Mouse (Mus musculus) heart, postnatal 0 days (tissue): ENCODE data around the gene Pttg1. TPM values are rescaled to one million over a fixed set of nuclear protein-coding genes. Genes with fewer than 3 reads are reported as not detected.

ENCODE experiments used
- ATAC-seq: fragments of 200-750 bp; cut with Nextera tagmentation; 2 replicates; pipeline ENCODE4 v1.8.0; 2017; ENCODE audit warnings: low read depth, moderate number of reproducible peaks, moderate library complexity; ENCODE audit not compliant: insufficient read depth
- DNase-seq: peaks from one replicate; pipeline ENCODE4 v3.0.0-alpha.2; 2016; ENCODE audit warnings: low spot score
- H3K27ac ChIP-seq: fragments of 300-500 bp; sonication (generic); 2 replicates; pipeline ENCODE4 v1.5.1; 2014; ENCODE audit warnings: low read depth, mild to moderate bottlenecking
- H3K27me3 ChIP-seq: fragments of 300-500 bp; sonication (generic); 2 replicates; pipeline ENCODE4 v1.6.1; 2014; ENCODE audit warnings: low read length, mixed read lengths; ENCODE audit not compliant: control insufficient read depth, insufficient read depth
- H3K36me3 ChIP-seq: fragments of 300-500 bp; sonication (generic); replicated peaks from 2 replicates; pipeline ENCODE4 v1.6.1; 2014; ENCODE audit warnings: low read length, mixed read lengths; ENCODE audit not compliant: control insufficient read depth, insufficient read depth
- H3K4me1 ChIP-seq: fragments of 300-500 bp; sonication (generic); 2 replicates; pipeline ENCODE4 v1.6.1; 2014; ENCODE audit warnings: antibody characterized with exemption; ENCODE audit not compliant: control insufficient read depth, insufficient read depth
- H3K4me2 ChIP-seq: fragments of 300-500 bp; sonication (generic); 2 replicates; pipeline ENCODE4 v1.6.1; 2014; ENCODE audit warnings: low read depth, mild to moderate bottlenecking, low read length, moderate library complexity
- H3K4me3 ChIP-seq: fragments of 300-500 bp; sonication (generic); 2 replicates; pipeline ENCODE4 v1.5.1; 2014; ENCODE audit warnings: low read depth, low read length
- H3K9ac ChIP-seq: fragments of 300-500 bp; sonication (generic); replicated peaks from 2 replicates; pipeline ENCODE4 v1.6.1; 2014; ENCODE audit warnings: low read depth, low read length, mixed read lengths
- H3K9me3 ChIP-seq: fragments of 300-500 bp; sonication (generic); replicated peaks from 2 replicates; pipeline ENCODE4 v1.6.1; 2016; ENCODE audit warnings: low read length; ENCODE audit not compliant: control insufficient read depth
- CTCF ChIP-seq: IDR thresholded peaks from 2 replicates; pipeline ENCODE4 v1.5.1; 2016; ENCODE audit warnings: antibody characterized with exemption, control low read depth, low read depth
- EP300 ChIP-seq: IDR thresholded peaks from 2 replicates; pipeline ENCODE4 v1.6.1; 2016; ENCODE audit warnings: antibody characterized with exemption, low read depth
- WGBS: fragments of 180-500 bp; shearing (Covaris S2); extraction: QIAGEN DNeasy Blood & Tissue Kit; methylation state at CpG from one replicate; pipeline ENCODE4 v1.1.7; 2014; 5-methylcytosine and 5-hydroxymethylcytosine counted together
- polyA plus RNA-seq: library from polyadenylated mRNA; unstranded; fragments of >200 nt; fragmentation: Nextera tagmentation; extraction: Ambion mirVana; gene quantifications from 2 replicates; pipeline ENCODE4 v1.2.1, GENCODE M21; 2015
- total RNA-seq: library from RNA; depleted of rRNA; stranded (reverse); fragments of >200 nt; gene quantifications from 2 replicates; pipeline ENCODE4 v1.2.3, GENCODE M21; 2014; ENCODE audit warnings: low replicate concordance

Gene Pttg1
- total and polyA plus RNA-seq, 2 experiments from 2014 or later = 78.1 to 190 TPM

DNA sequence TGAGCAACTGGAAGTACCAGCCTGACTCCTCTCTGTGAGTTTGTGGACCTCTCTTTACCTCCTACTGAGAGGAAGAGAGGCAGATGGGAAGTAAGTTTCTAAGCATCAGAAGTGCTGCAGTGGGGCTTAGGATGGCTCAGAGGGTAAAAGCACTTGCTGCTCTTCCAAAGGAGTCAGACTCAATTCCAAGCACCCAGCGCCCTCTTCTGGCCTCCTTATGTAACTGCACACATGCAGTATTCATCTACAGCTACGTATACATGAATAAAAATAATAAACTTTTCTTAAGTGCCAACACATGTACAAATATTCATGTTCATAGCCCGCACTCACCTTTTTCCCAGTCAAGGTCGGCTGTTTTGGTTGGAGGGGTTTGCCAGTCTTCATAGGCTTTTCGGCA, 1.7 kb downstream of the Pttg1 start:
- H3K27ac ChIP-seq = no peak overlapping the region
- H3K27me3 ChIP-seq = no peaks in the 10 kb centered on the region
- no peak overlapping the region for H3K4me2 ChIP-seq
- 76% methylated on average over 5 of the region's 5 CpGs for WGBS
- H3K4me3 ChIP-seq = no peak overlapping the region
- peaks cover 34% of the 10 kb centered on the region for H3K36me3 ChIP-seq
- ATAC-seq = no peak
- no peak overlapping the region for H3K9ac ChIP-seq
- H3K9me3 ChIP-seq = no peaks in the 10 kb centered on the region; the same call in 1 of the 2 replicates
- H3K4me1 ChIP-seq = peaks cover 6% of the 10 kb centered on the region
- DNase-seq = no peak
- TF ChIP-seq CTCF (peak; percentile 15; the same call in 1 of the 2 replicates), EP300 (no peak)

DNA sequence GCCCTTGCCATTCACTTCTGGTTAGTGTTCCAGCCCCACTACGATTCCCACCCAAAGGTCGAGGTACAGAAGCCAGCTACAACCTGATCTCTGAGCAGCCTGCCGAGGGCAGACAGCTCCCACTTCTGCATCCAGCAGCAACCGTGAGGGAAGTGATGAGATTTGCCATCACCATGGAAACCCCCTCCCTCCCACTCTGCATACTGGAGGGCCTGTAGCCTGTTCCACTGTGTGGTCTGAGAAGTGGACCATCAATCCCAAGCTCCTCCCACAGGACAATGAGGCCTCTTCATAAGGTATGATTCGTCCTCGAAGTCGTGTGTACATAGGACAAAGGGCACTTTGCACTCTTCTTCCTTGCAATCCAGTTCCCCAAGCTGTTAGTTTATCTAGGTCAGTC, 8.8 kb downstream of the Pttg1 start:
- H3K9ac ChIP-seq = no peak overlapping the region
- no peaks in the 10 kb centered on the region for H3K27me3 ChIP-seq
- 56% methylated on average over 7 of the region's 7 CpGs for WGBS
- DNase-seq = no peak
- H3K4me3 ChIP-seq = no peak overlapping the region
- no peak overlapping the region for H3K27ac ChIP-seq
- no peak for ATAC-seq
- no peaks in the 10 kb centered on the region for H3K4me1 ChIP-seq
- TF ChIP-seq CTCF = no peak
- no peak overlapping the region for H3K4me2 ChIP-seq
- H3K9me3 ChIP-seq = no peaks in the 10 kb centered on the region
- peaks cover 12% of the 10 kb centered on the region for H3K36me3 ChIP-seq

DNA sequence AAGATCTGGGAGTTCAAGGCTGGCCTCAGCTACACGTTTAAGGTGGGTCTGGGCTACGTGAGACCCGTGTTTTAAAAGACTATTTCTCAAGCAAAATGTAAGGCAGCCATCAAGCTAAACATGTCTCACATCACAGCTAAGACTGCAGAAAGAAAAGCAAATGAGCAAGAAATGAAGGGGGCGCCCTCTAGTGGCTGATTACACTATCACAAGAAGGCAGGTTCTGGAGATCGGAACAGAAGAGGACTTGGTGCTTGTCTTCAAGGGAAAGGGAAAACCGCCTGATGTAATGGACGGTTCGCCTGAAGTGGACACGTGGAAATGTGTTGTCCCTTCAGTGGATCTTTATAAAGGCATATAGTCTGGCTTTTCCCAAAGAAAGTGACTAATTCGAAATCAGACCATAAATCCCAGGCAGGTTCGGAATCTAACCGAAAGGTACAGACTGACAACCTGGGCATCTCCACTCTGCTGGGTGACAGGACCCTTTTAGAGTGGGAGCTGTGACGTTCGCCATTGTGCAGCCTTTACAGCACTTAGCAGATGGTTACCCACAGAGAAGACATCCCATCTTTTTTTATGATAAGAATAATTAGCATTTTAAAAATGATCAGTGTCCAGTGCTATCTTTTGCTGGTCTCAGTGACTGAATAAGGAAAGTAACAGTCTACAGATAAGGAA, 13.1 kb downstream of the Pttg1 start:
- WGBS = 22% methylated on average over 14 of the region's 14 CpGs
- Histone ChIP-seq H3K4me3 (no peak overlapping the region), H3K4me2 (no peak overlapping the region), H3K4me1 (no peaks in the 10 kb centered on the region), H3K27ac (no peak overlapping the region), H3K9ac (no peak overlapping the region), H3K27me3 (no peaks in the 10 kb centered on the region), H3K9me3 (no peaks in the 10 kb centered on the region), H3K36me3 (no peaks in the 10 kb centered on the region)
- no peak for TF ChIP-seq EP300
- peak; percentile 90 for TF ChIP-seq CTCF
- ATAC-seq (no peak), DNase-seq (peak; percentile 36)

DNA sequence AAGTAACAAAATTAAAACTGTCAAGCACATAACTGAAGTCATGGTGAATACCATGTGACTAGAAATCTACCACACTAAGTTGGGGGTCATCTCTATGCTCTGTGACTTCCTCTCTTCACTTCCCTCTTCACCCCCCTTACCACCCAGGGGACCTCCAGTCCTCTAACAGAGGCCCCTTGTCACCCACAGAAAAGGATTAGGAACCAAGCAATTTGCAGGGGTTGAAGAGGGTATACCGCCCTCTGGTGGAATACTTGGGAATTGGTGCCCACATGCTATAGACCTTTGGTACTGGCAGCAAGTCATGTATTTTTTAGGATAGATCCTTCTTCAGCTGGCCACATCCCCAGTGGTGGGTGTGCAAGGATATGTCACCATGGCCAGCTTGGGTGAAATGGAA, 14.6 kb downstream of the Pttg1 start:
- WGBS = 0% methylated on average over 1 of the region's 1 CpGs
- H3K36me3 ChIP-seq = no peaks in the 10 kb centered on the region
- H3K4me1 ChIP-seq = no peaks in the 10 kb centered on the region
- no peak; the same call in 1 of the 2 replicates for ATAC-seq
- H3K4me3 ChIP-seq = no peak overlapping the region
- peak; percentile 37 for DNase-seq
- no peak overlapping the region for H3K9ac ChIP-seq
- no peak overlapping the region for H3K4me2 ChIP-seq
- no peak overlapping the region for H3K27ac ChIP-seq
- H3K9me3 ChIP-seq = no peaks in the 10 kb centered on the region
- no peaks in the 10 kb centered on the region for H3K27me3 ChIP-seq
- TF ChIP-seq EP300 = no peak
- peak; percentile 83 for TF ChIP-seq CTCF

DNA sequence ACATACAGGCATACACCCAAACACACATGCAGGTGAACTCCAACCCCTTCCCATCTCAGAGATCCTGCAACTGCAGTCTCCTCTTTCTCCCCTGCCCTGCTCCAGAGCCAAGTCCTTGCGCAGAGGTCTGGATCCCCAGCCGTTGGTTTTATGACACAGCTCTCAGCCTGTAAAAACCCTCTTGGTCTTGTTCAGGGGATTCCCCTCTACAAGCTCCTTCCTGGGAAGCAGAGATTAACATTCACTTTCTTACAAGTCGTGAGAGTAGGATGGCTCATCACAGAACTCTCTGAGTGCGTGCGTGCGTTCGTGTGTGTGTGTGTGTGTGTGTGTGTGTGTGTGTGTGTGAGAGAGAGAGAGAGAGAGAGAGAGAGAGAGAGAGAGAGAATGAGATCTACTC, 15.8 kb downstream of the Pttg1 start:
- no peak for DNase-seq
- Histone ChIP-seq H3K36me3 (no peaks in the 10 kb centered on the region), H3K4me2 (no peak overlapping the region), H3K4me1 (no peaks in the 10 kb centered on the region), H3K9me3 (no peaks in the 10 kb centered on the region), H3K27ac (no peak overlapping the region), H3K4me3 (no peak overlapping the region), H3K9ac (no peak overlapping the region), H3K27me3 (no peaks in the 10 kb centered on the region)
- TF ChIP-seq EP300 (no peak), CTCF (no peak)
- ATAC-seq = no peak
- WGBS = 63% methylated on average over 7 of the region's 7 CpGs

DNA sequence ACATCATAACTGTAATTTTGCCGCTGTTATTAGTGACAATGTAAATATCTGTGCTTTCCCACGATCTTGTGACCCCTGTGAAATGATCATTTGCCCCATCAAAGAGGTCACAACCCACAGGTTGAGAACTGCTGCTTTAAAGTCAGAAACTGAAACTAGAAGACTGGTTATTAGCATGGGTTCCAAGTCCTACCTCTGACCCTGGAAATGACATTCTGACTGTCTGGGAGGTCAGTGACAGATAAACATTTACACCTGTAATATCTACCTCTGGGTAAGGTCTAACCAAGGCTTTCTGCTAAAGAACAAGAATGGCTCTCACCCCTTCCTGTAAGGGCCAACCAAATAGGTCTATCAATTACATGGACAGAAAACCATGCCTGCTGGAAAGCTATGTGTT, 17.2 kb downstream of the Pttg1 start:
- H3K4me3 ChIP-seq = no peak overlapping the region
- no peak overlapping the region for H3K9ac ChIP-seq
- no peaks in the 10 kb centered on the region for H3K36me3 ChIP-seq
- no peak for ATAC-seq
- H3K9me3 ChIP-seq = 0 out of 2 replicates have a peak, but pooled peaks cover 6% of the 10 kb centered on the region
- H3K4me2 ChIP-seq = no peak overlapping the region
- H3K4me1 ChIP-seq = no peaks in the 10 kb centered on the region
- 61% methylated on average over 2 of the region's 2 CpGs for WGBS
- TF ChIP-seq EP300 (no peak), CTCF (no peak)
- no peaks in the 10 kb centered on the region for H3K27me3 ChIP-seq
- no peak for DNase-seq
- H3K27ac ChIP-seq = no peak overlapping the region
